Mouse (Mus musculus) liver, adult 2 months (tissue): ENCODE measurements around the gene Nacad. TPM values are rescaled to one million over a fixed set of nuclear protein-coding genes. Genes with fewer than 3 reads are reported as not detected.

Experiments
- DNase-seq: peaks from one replicate; pipeline ENCODE4 v3.0.0-alpha.2; 2011; ENCODE audit warnings: low read depth, low spot score; ENCODE audit errors: extremely low read depth
- H3K27ac ChIP-seq: fragments of 200-500 bp; replicated peaks from 2 replicates; pipeline ENCODE4 v1.5.1; 2012; ENCODE audit warnings: low read depth, mild to moderate bottlenecking, control low read depth, inconsistent platforms, low read length; ENCODE audit not compliant: insufficient read depth
- H3K27me3 ChIP-seq: fragments of 200-500 bp; 2 replicates; pipeline ENCODE4 v1.6.1; 2012; ENCODE audit warnings: mild to moderate bottlenecking, moderate library complexity, low read length, inconsistent platforms; ENCODE audit not compliant: control insufficient read depth, insufficient read depth
- H3K36me3 ChIP-seq: fragments of 200-500 bp; 2 replicates; pipeline ENCODE4 v1.6.1; 2012; ENCODE audit warnings: low read length, inconsistent platforms; ENCODE audit not compliant: control insufficient read depth, insufficient read depth
- H3K4me1 ChIP-seq: fragments of 200-500 bp; 2 replicates; pipeline ENCODE4 v1.6.1; 2011; ENCODE audit warnings: low read length; ENCODE audit not compliant: control insufficient read depth, insufficient read depth
- H3K4me3 ChIP-seq: fragments of 200-500 bp; 2 replicates; pipeline ENCODE4 v1.5.1; 2011; ENCODE audit warnings: low read depth, mild to moderate bottlenecking, control low read depth, low read length, moderate library complexity; ENCODE audit not compliant: insufficient read depth
- H3K79me2 ChIP-seq: fragments of 200-500 bp; 2 replicates; pipeline ENCODE4 v1.6.1; 2012; ENCODE audit warnings: inconsistent platforms, mild to moderate bottlenecking, low read length, moderate library complexity; ENCODE audit not compliant: control insufficient read depth, insufficient read depth
- H3K9ac ChIP-seq: fragments of 200-500 bp; 2 replicates; pipeline ENCODE4 v1.6.1; 2012; ENCODE audit warnings: low read depth, mild to moderate bottlenecking, control low read depth, inconsistent platforms, low read length
- CTCF ChIP-seq: fragments of 200-500 bp; IDR thresholded peaks from 2 replicates; pipeline ENCODE4 v1.5.1; 2011; ENCODE audit warnings: low read depth, low read length, control low read depth
- POLR2A ChIP-seq: fragments of 200-500 bp; IDR thresholded peaks from 2 replicates; pipeline ENCODE4 v1.6.1; 2011; ENCODE audit warnings: low read length, control low read depth; ENCODE audit not compliant: insufficient read depth; ENCODE audit errors: extremely low read depth
- WGBS: fragments of 180-500 bp; shearing (Covaris S2); methylation state at CpG from one replicate; pipeline ENCODE4 v1.1.7; 2018; 5-methylcytosine and 5-hydroxymethylcytosine counted together
- polyA plus RNA-seq: library from polyadenylated mRNA; depleted of rRNA; stranded (reverse); fragments of >200 nt; gene quantifications from 2 replicates; pipeline ENCODE4 v1.2.3, GENCODE M21; 2012
- total RNA-seq: library from RNA; depleted of rRNA; stranded (reverse); fragments of >200 nt; gene quantifications from 2 replicates; pipeline ENCODE4 v1.2.3, GENCODE M21; 2014

The Nacad gene
- total and polyA plus RNA-seq, 2 experiments = under 0.01 to 0.02 TPM

- Histone ChIP-seq H3K79me2 (no peaks in the 10 kb centered on the region), H3K27me3 (peaks cover 7% of the 10 kb centered on the region), H3K4me3 (no peak overlapping the region), H3K9ac (no peak overlapping the region), H3K27ac (no peak overlapping the region), H3K4me1 (no peaks in the 10 kb centered on the region; the same call in 1 of the 2 replicates), H3K36me3 (no peaks in the 10 kb centered on the region)
- TF ChIP-seq CTCF (no peak), POLR2A (no peak)
- WGBS = 78% methylated on average over 9 of the region's 9 CpGs
- DNase-seq = no peak
Measured at GRCm38 (mm10) chr11:6602662-6603061, 3.2 kb downstream of the Nacad start.

DNA sequence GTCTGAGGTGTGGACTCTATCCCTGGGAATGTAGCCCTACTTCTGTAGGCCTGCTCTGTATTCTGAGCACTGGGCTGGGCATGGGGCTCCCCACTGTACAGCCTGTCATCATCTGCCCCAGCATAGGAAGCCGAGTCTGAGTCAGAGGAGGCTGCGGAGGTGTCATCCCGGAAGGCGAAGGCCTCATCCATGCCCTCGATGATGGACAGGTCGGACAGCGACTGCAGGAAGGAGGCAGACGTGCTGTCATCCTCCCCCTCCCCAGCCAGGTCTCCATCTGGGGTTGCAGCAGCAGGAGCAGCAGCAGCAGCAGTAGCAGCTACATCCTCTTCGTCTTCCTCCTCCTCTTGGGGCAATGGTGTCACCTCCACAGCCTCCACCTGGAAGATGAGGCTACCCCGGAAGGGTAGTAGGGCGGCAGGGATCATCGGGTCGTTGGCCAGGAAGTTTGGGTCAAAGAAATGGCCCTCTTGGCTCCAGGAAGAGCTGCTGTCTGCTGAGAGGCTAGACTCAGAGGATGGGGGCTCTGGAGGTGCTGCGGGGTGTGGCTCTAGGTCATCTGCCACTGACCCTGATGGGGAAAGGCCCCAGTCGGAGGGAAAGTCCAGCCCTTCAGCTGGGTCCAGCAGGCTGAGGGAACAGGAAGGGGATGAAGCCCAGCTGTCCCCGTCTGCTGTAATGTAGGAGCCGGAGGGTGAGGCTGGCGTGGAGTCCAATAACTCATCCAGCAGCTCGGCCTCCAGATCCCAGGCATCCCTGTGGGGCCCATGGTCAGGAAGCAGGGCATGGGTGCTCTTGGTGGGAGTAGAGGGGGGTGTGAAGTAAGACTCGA lies 4.0 kb downstream of the Nacad start:
- no peak for DNase-seq
- H3K27me3 ChIP-seq = peaks cover 7% of the 10 kb centered on the region
- WGBS = 70% methylated on average over 20 of the region's 20 CpGs

DNA sequence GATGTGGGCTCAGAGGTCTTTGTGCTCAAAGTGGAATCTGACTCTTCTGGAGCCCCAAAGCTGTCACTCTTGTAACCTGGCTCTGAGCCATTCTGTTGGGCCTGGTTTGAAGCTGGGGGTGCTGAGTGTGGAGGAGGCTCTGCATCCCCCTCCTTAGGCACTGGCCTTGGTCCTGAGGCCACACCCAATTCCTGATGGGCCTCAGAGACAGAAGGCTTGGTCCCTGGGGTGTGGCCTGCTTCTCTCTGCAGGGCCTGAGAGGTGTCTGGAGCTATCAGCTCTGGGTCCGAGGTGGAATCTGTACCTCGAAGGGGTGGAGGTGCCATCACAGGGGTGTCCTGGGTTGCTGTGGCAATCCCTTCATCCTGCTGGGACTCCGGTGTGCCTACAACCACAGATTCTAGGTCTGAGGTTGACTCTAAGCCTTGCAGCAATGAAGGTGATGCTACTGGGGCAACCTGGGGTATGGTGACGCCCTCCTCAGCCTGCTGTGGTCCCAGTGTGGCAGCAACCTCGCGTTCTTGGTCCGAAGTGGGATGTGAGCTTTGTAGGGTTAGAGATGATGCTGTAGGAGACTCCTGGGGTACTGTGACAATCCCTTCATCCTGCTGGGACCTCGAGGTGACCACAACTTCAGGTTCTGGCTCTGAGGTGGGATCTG lies 5.4 kb downstream of the Nacad start:
- Histone ChIP-seq H3K4me1 (no peaks in the 10 kb centered on the region; the same call in 1 of the 2 replicates), H3K79me2 (no peaks in the 10 kb centered on the region)
- 81% methylated on average over 8 of the region's 8 CpGs for WGBS

More for the DNA sequence above, 4.0 kb downstream of the Nacad start:
- Histone ChIP-seq H3K4me1 (no peaks in the 10 kb centered on the region; the same call in 1 of the 2 replicates), H3K36me3 (no peaks in the 10 kb centered on the region), H3K4me3 (no peak overlapping the region), H3K27ac (no peak overlapping the region), H3K79me2 (no peaks in the 10 kb centered on the region), H3K9ac (no peak overlapping the region)
- TF ChIP-seq CTCF (no peak), POLR2A (no peak)

GRCm38 (mm10) chr11:6599831-6600230 lies 6.0 kb downstream of the Nacad start:
- Histone ChIP-seq H3K36me3 (peaks cover 6% of the 10 kb centered on the region; the same call in 1 of the 2 replicates), H3K27me3 (no peaks in the 10 kb centered on the region), H3K79me2 (no peaks in the 10 kb centered on the region), H3K4me1 (no peaks in the 10 kb centered on the region), H3K9ac (no peak overlapping the region), H3K27ac (no peak overlapping the region), H3K4me3 (no peak overlapping the region)
- WGBS = 89% methylated on average over 6 of the region's 6 CpGs
- DNase-seq = no peak
- no peak for TF ChIP-seq CTCF
- no peak for TF ChIP-seq POLR2A

More for the DNA sequence above, 5.4 kb downstream of the Nacad start:
- TF ChIP-seq POLR2A (no peak), CTCF (no peak)
- no peak for DNase-seq
- H3K9ac ChIP-seq = no peak overlapping the region
- no peak overlapping the region for H3K27ac ChIP-seq
- H3K27me3 ChIP-seq = peaks cover 3% of the 10 kb centered on the region
- 0 out of 2 replicates have a peak, but pooled peaks cover 4% of the 10 kb centered on the region for H3K36me3 ChIP-seq
- no peak overlapping the region for H3K4me3 ChIP-seq

- DNase-seq = no peak
- TF ChIP-seq POLR2A (no peak), CTCF (no peak)
- Histone ChIP-seq H3K27me3 (no peaks in the 10 kb centered on the region), H3K4me1 (no peaks in the 10 kb centered on the region), H3K36me3 (peaks cover 6% of the 10 kb centered on the region; the same call in 1 of the 2 replicates), H3K79me2 (no peaks in the 10 kb centered on the region), H3K4me3 (no peak overlapping the region), H3K27ac (no peak overlapping the region), H3K9ac (no peak overlapping the region)
- 54% methylated on average over 27 of the region's 27 CpGs for WGBS
Measured at GRCm38 (mm10) chr11:6599011-6599681, 6.7 kb downstream of the Nacad start.
